Mouse (Mus musculus): ENCODE results near the gene Tmem147. TPM values are rescaled to one million over a fixed set of nuclear protein-coding genes. Genes with fewer than 3 reads are reported as not detected.

Tmem147 gene
- polyA plus RNA-seq, 1 experiment from 2014 or later, result 220 TPM

Other genes with a start within 250 kb of the Tmem147 start
- 5.0 and 5.2 TPM in 2 replicates for gene Prodh2, start 235.9 kb downstream of the Tmem147 start, polyA plus RNA-seq (2015; fragmentation: Nextera tagmentation; extraction: Ambion mirVana)
- 7.4 and 7.8 TPM in 2 replicates for gene Arhgap33, start 194.5 kb downstream of the Tmem147 start, polyA plus RNA-seq (2015; fragmentation: Nextera tagmentation; extraction: Ambion mirVana)
- gene Hspb6, start 177.4 kb downstream of the Tmem147 start, polyA plus RNA-seq (2015; fragmentation: Nextera tagmentation; extraction: Ambion mirVana), result 37.8 and 41.5 TPM in 2 replicates
- gene Proser3, start 177.2 kb downstream of the Tmem147 start, polyA plus RNA-seq (2015; fragmentation: Nextera tagmentation; extraction: Ambion mirVana), result 8.7 and 10.0 TPM in 2 replicates
- 46.3 and 48.4 TPM in 2 replicates for gene Lin37, start 169.7 kb downstream of the Tmem147 start, polyA plus RNA-seq (2015; fragmentation: Nextera tagmentation; extraction: Ambion mirVana)
- 73.4 and 76.6 TPM in 2 replicates for gene U2af1l4, start 166.2 kb downstream of the Tmem147 start, polyA plus RNA-seq (2015; fragmentation: Nextera tagmentation; extraction: Ambion mirVana)
- 9.0 and 10.3 TPM in 2 replicates for gene Gm49396, start 166.2 kb downstream of the Tmem147 start, polyA plus RNA-seq (2015; fragmentation: Nextera tagmentation; extraction: Ambion mirVana)
- 148 and 151 TPM in 2 replicates for gene Psenen, start 165.9 kb downstream of the Tmem147 start, polyA plus RNA-seq (2015; fragmentation: Nextera tagmentation; extraction: Ambion mirVana)
- gene Igflr1, start 164.1 kb downstream of the Tmem147 start, polyA plus RNA-seq (2015; fragmentation: Nextera tagmentation; extraction: Ambion mirVana), result 2.2 and 2.9 TPM in 2 replicates
- 6.5 and 7.2 TPM in 2 replicates for gene Kmt2b, start 140.8 kb downstream of the Tmem147 start, polyA plus RNA-seq (2015; fragmentation: Nextera tagmentation; extraction: Ambion mirVana)
- gene Zbtb32, start 130.6 kb downstream of the Tmem147 start, polyA plus RNA-seq (2015; fragmentation: Nextera tagmentation; extraction: Ambion mirVana), result 0.87 and 1.6 TPM in 2 replicates
- gene Upk1a, start 116.7 kb downstream of the Tmem147 start, polyA plus RNA-seq (2015; fragmentation: Nextera tagmentation; extraction: Ambion mirVana), result 8.5 and 10.0 TPM in 2 replicates
- 1,191 and 1,300 TPM in 2 replicates for gene Cox6b1, start 103.4 kb downstream of the Tmem147 start, polyA plus RNA-seq (2015; fragmentation: Nextera tagmentation; extraction: Ambion mirVana)
- not detected in 2 replicates for gene Etv2, start 93.7 kb downstream of the Tmem147 start, polyA plus RNA-seq (2015; fragmentation: Nextera tagmentation; extraction: Ambion mirVana)
- gene Rbm42, start 79.2 kb downstream of the Tmem147 start, polyA plus RNA-seq (2015; fragmentation: Nextera tagmentation; extraction: Ambion mirVana), result 102 and 107 TPM in 2 replicates
- gene Haus5, start 64.5 kb downstream of the Tmem147 start, polyA plus RNA-seq (2015; fragmentation: Nextera tagmentation; extraction: Ambion mirVana), result 38.7 and 40.5 TPM in 2 replicates
- gene Pmis2, start 57.9 kb downstream of the Tmem147 start, polyA plus RNA-seq (2015; fragmentation: Nextera tagmentation; extraction: Ambion mirVana), result not detected in 2 replicates
- gene 2200002J24Rik, start 30.6 kb downstream of the Tmem147 start, polyA plus RNA-seq (2015; fragmentation: Nextera tagmentation; extraction: Ambion mirVana), result 3.2 and 4.7 TPM in 2 replicates
- 1.3 and 2.0 TPM in 2 replicates for gene Atp4a, start 17.3 kb downstream of the Tmem147 start, polyA plus RNA-seq (2015; fragmentation: Nextera tagmentation; extraction: Ambion mirVana)
- 0.10 and 0.33 TPM in 2 replicates for gene Gapdhs, start 14.1 kb upstream of the Tmem147 start, polyA plus RNA-seq (2015; fragmentation: Nextera tagmentation; extraction: Ambion mirVana)
- 1.4 TPM in 2 replicates for gene Sbsn, start 21.9 kb upstream of the Tmem147 start, polyA plus RNA-seq (2015; fragmentation: Nextera tagmentation; extraction: Ambion mirVana)
- 4.6 and 5.3 TPM in 2 replicates for gene Dmkn, start 34.2 kb upstream of the Tmem147 start, polyA plus RNA-seq (2015; fragmentation: Nextera tagmentation; extraction: Ambion mirVana)
- gene Krtdap, start 58.4 kb upstream of the Tmem147 start, polyA plus RNA-seq (2015; fragmentation: Nextera tagmentation; extraction: Ambion mirVana), result 1.9 and 2.8 TPM in 2 replicates
- 10.9 and 15.5 TPM in 2 replicates for gene Ffar2, start 94.2 kb upstream of the Tmem147 start, polyA plus RNA-seq (2015; fragmentation: Nextera tagmentation; extraction: Ambion mirVana)
- 0.54 and 0.83 TPM in 2 replicates for gene Ffar3, start 126.6 kb upstream of the Tmem147 start, polyA plus RNA-seq (2015; fragmentation: Nextera tagmentation; extraction: Ambion mirVana)
- gene Ffar1, start 132.0 kb upstream of the Tmem147 start, polyA plus RNA-seq (2015; fragmentation: Nextera tagmentation; extraction: Ambion mirVana), result 0.25 and 0.27 TPM in 2 replicates
- 0.38 and 0.59 TPM in 2 replicates for gene Cd22, start 150.8 kb upstream of the Tmem147 start, polyA plus RNA-seq (2015; fragmentation: Nextera tagmentation; extraction: Ambion mirVana)
- 0.24 and 0.40 TPM in 2 replicates for gene Mag, start 185.3 kb upstream of the Tmem147 start, polyA plus RNA-seq (2015; fragmentation: Nextera tagmentation; extraction: Ambion mirVana)
- not detected in 2 replicates for gene Hamp2, start 195.1 kb upstream of the Tmem147 start, polyA plus RNA-seq (2015; fragmentation: Nextera tagmentation; extraction: Ambion mirVana)
- 0.41 TPM in 1 of 2 replicates, not detected in the other for gene Hamp, start 214.5 kb upstream of the Tmem147 start, polyA plus RNA-seq (2015; fragmentation: Nextera tagmentation; extraction: Ambion mirVana)
- 17.5 and 18.1 TPM in 2 replicates for gene Usf2, start 227.3 kb upstream of the Tmem147 start, polyA plus RNA-seq (2015; fragmentation: Nextera tagmentation; extraction: Ambion mirVana)
- gene Lsr, start 243.9 kb upstream of the Tmem147 start, polyA plus RNA-seq (2015; fragmentation: Nextera tagmentation; extraction: Ambion mirVana), result 146 and 163 TPM in 2 replicates
- gene Fam187b, start 244.2 kb upstream of the Tmem147 start, polyA plus RNA-seq (2015; fragmentation: Nextera tagmentation; extraction: Ambion mirVana), result 10.1 and 11.4 TPM in 2 replicates

All from intestine, embryonic 15.5 days (tissue).